Mouse (Mus musculus) kidney, embryonic 16.5 days (tissue): ENCODE measurements around the gene Shpk. TPM values are rescaled to one million over a fixed set of nuclear protein-coding genes. Genes with fewer than 3 reads are reported as not detected.

ENCODE experiments used
- ATAC-seq: fragments of 200-750 bp; cut with Nextera tagmentation; 2 replicates; pipeline ENCODE4 v1.8.0; 2017; ENCODE audit warnings: moderate TSS enrichment; ENCODE audit not compliant: low FRiP score, low TSS enrichment
- H3K27ac ChIP-seq: fragments of 300-500 bp; sonication (generic); 2 replicates; pipeline ENCODE4 v1.5.1; 2014; ENCODE audit warnings: low read length
- H3K27me3 ChIP-seq: fragments of 300-500 bp; sonication (generic); 2 replicates; pipeline ENCODE4 v1.6.1; 2014; ENCODE audit warnings: low read length, control low read depth, mixed read lengths; ENCODE audit not compliant: insufficient read depth
- H3K36me3 ChIP-seq: fragments of 300-500 bp; sonication (generic); 2 replicates; pipeline ENCODE4 v1.6.1; 2014; ENCODE audit warnings: low read length, control low read depth, mixed read lengths; ENCODE audit not compliant: insufficient read depth
- H3K4me1 ChIP-seq: fragments of 300-500 bp; sonication (generic); 2 replicates; pipeline ENCODE4 v1.6.1; 2014; ENCODE audit warnings: low read length, control low read depth, mixed read lengths; ENCODE audit not compliant: insufficient read depth
- H3K4me2 ChIP-seq: fragments of 300-500 bp; sonication (generic); replicated peaks from 2 replicates; pipeline ENCODE4 v1.6.1; 2014; ENCODE audit warnings: low read depth, low read length
- H3K4me3 ChIP-seq: fragments of 300-500 bp; sonication (generic); 2 replicates; pipeline ENCODE4 v1.5.1; 2014; ENCODE audit warnings: mild to moderate bottlenecking, low read length
- H3K9ac ChIP-seq: fragments of 300-500 bp; sonication (generic); replicated peaks from 2 replicates; pipeline ENCODE4 v1.6.1; 2014; ENCODE audit warnings: low read length
- H3K9me3 ChIP-seq: fragments of 300-500 bp; sonication (generic); 2 replicates; pipeline ENCODE4 v1.6.1; 2016; ENCODE audit warnings: low read length, control low read depth
- WGBS: fragments of 180-500 bp; shearing (Covaris S2); extraction: QIAGEN DNeasy Blood & Tissue Kit; methylation state at CpG from one replicate; pipeline ENCODE4 v1.1.7; 2014; 5-methylcytosine and 5-hydroxymethylcytosine counted together
- polyA plus RNA-seq: library from polyadenylated mRNA; unstranded; fragments of >200 nt; fragmentation: Nextera tagmentation; extraction: Ambion mirVana; gene quantifications from 2 replicates; pipeline ENCODE4 v1.2.1, GENCODE M21; 2015

Shpk gene
- polyA plus RNA-seq, 1 experiment from 2014 or later: 2.6 TPM

- Histone ChIP-seq H3K27ac (no peak overlapping the region), H3K9me3 (no peaks in the 10 kb centered on the region), H3K4me2 (no peak overlapping the region), H3K4me3 (no peak overlapping the region), H3K27me3 (no peaks in the 10 kb centered on the region), H3K9ac (no peak overlapping the region), H3K4me1 (no peaks in the 10 kb centered on the region), H3K36me3 (no peaks in the 10 kb centered on the region)
- ATAC-seq: no peak
- 94% methylated on average over 1 of the region's 1 CpGs for WGBS
Measured at GRCm38 (mm10) chr11:73220651-73221050, 21.4 kb downstream of the Shpk start.

- H3K9me3 ChIP-seq: no peaks in the 10 kb centered on the region
- H3K4me3 ChIP-seq: no peak overlapping the region
- no peaks in the 10 kb centered on the region for H3K27me3 ChIP-seq
- 23% methylated on average over 5 of the region's 5 CpGs for WGBS
- H3K4me1 ChIP-seq: no peaks in the 10 kb centered on the region
- no peak overlapping the region for H3K4me2 ChIP-seq
- H3K36me3 ChIP-seq: no peaks in the 10 kb centered on the region
- ATAC-seq: no peak
- H3K27ac ChIP-seq: no peak overlapping the region
- H3K9ac ChIP-seq: no peak overlapping the region
Measured at GRCm38 (mm10) chr11:73222846-73223245, 23.6 kb downstream of the Shpk start.

- H3K27ac ChIP-seq: no peak overlapping the region
- H3K4me2 ChIP-seq: no peak overlapping the region
- no peaks in the 10 kb centered on the region for H3K27me3 ChIP-seq
- no peak overlapping the region for H3K4me3 ChIP-seq
- H3K9ac ChIP-seq: no peak overlapping the region
- 74% methylated on average over 2 of the region's 2 CpGs for WGBS
- no peaks in the 10 kb centered on the region for H3K9me3 ChIP-seq
- no peaks in the 10 kb centered on the region for H3K36me3 ChIP-seq
- no peaks in the 10 kb centered on the region for H3K4me1 ChIP-seq
- ATAC-seq: no peak
Measured at GRCm38 (mm10) chr11:73223966-73224365, 24.7 kb downstream of the Shpk start.

- H3K27me3 ChIP-seq: no peaks in the 10 kb centered on the region
- no peaks in the 10 kb centered on the region for H3K36me3 ChIP-seq
- no peak overlapping the region for H3K4me2 ChIP-seq
- H3K4me3 ChIP-seq: no peak overlapping the region
- 91% methylated on average over 6 of the region's 6 CpGs for WGBS
- no peaks in the 10 kb centered on the region for H3K4me1 ChIP-seq
- H3K9me3 ChIP-seq: no peaks in the 10 kb centered on the region
- H3K9ac ChIP-seq: no peak overlapping the region
- H3K27ac ChIP-seq: no peak overlapping the region
- ATAC-seq: no peak
Measured at GRCm38 (mm10) chr11:73225856-73226255, 26.6 kb downstream of the Shpk start.

GRCm38 (mm10) chr11:73228881-73229280, 29.6 kb downstream of the Shpk start:
- ATAC-seq: no peak
- 72% methylated on average over 5 of the region's 5 CpGs for WGBS
- no peak overlapping the region for H3K4me2 ChIP-seq

GRCm38 (mm10) chr11:73230081-73230480, 30.8 kb downstream of the Shpk start:
- no peaks in the 10 kb centered on the region for H3K4me1 ChIP-seq
- H3K4me3 ChIP-seq: no peak overlapping the region
- WGBS: 84% methylated on average over 5 of the region's 5 CpGs
- H3K27me3 ChIP-seq: no peaks in the 10 kb centered on the region
- H3K9ac ChIP-seq: no peak overlapping the region
- no peak overlapping the region for H3K4me2 ChIP-seq
- H3K36me3 ChIP-seq: no peaks in the 10 kb centered on the region
- no peaks in the 10 kb centered on the region for H3K9me3 ChIP-seq
- ATAC-seq: no peak
- no peak overlapping the region for H3K27ac ChIP-seq

More at GRCm38 (mm10) chr11:73228881-73229280, 29.6 kb downstream of the Shpk start:
- no peak overlapping the region for H3K4me3 ChIP-seq
- H3K9ac ChIP-seq: no peak overlapping the region
- H3K27ac ChIP-seq: no peak overlapping the region
- no peaks in the 10 kb centered on the region for H3K36me3 ChIP-seq
- H3K9me3 ChIP-seq: no peaks in the 10 kb centered on the region
- H3K4me1 ChIP-seq: no peaks in the 10 kb centered on the region
- H3K27me3 ChIP-seq: no peaks in the 10 kb centered on the region

- no peak for ATAC-seq
- Histone ChIP-seq H3K36me3 (no peaks in the 10 kb centered on the region), H3K4me1 (0 out of 2 replicates have a peak, but pooled peaks cover 7% of the 10 kb centered on the region), H3K27ac (no peak overlapping the region), H3K9ac (no peak overlapping the region), H3K4me2 (no peak overlapping the region), H3K27me3 (no peaks in the 10 kb centered on the region), H3K9me3 (no peaks in the 10 kb centered on the region), H3K4me3 (no peak overlapping the region)
- 61% methylated on average over 2 of the region's 2 CpGs for WGBS
Measured at GRCm38 (mm10) chr11:73232513-73232912, 33.3 kb downstream of the Shpk start.

GRCm38 (mm10) chr11:73233992-73234391, 34.7 kb downstream of the Shpk start, which contains the start of gene Trpv1:
Gene Trpv1, plus strand, starts transcription at chr11:73234292.
- 0 out of 2 replicates have a peak, but pooled peaks cover 7% of the 10 kb centered on the region for H3K4me1 ChIP-seq
- H3K27me3 ChIP-seq: no peaks in the 10 kb centered on the region
- H3K4me3 ChIP-seq: no peak within 1 kb of the TSS
- ATAC-seq: no peak
- H3K27ac ChIP-seq: no peak within 1 kb of the TSS
- H3K4me2 ChIP-seq: no peak within 1 kb of the TSS
- H3K9ac ChIP-seq: no peak within 1 kb of the TSS
- H3K9me3 ChIP-seq: no peaks in the 10 kb centered on the region
- WGBS: 88% methylated on average over 5 of the region's 5 CpGs
- H3K36me3 ChIP-seq: no peaks in the 10 kb centered on the region

- no peak overlapping the region for H3K4me3 ChIP-seq
- 0 out of 2 replicates have a peak, but pooled peaks cover 7% of the 10 kb centered on the region for H3K4me1 ChIP-seq
- H3K27ac ChIP-seq: peak overlapping the region; percentile 56
- H3K27me3 ChIP-seq: no peaks in the 10 kb centered on the region
- H3K9ac ChIP-seq: no peak overlapping the region
- no peak overlapping the region for H3K4me2 ChIP-seq
- 23% methylated on average over 5 of the region's 5 CpGs for WGBS
- no peaks in the 10 kb centered on the region for H3K36me3 ChIP-seq
- H3K9me3 ChIP-seq: no peaks in the 10 kb centered on the region
- ATAC-seq: peak; percentile 53
Measured at GRCm38 (mm10) chr11:73235990-73236701, 36.9 kb downstream of the Shpk start.

- Histone ChIP-seq H3K36me3 (no peaks in the 10 kb centered on the region), H3K27ac (0 out of 2 replicates have a peak overlapping the region, but pooled peaks have one; percentile 22), H3K4me1 (0 out of 2 replicates have a peak, but pooled peaks cover 7% of the 10 kb centered on the region), H3K4me3 (no peak overlapping the region), H3K9ac (no peak overlapping the region), H3K27me3 (no peaks in the 10 kb centered on the region), H3K9me3 (no peaks in the 10 kb centered on the region), H3K4me2 (no peak overlapping the region)
- 0 out of 2 replicates have a peak, but pooled peaks have one; percentile 14 for ATAC-seq
- 61% methylated on average over 3 of the region's 3 CpGs for WGBS
Measured at GRCm38 (mm10) chr11:73236731-73237130, 37.5 kb downstream of the Shpk start.
